Mouse (Mus musculus) kidney, embryonic 14.5 days (tissue): ENCODE data around the gene Mybpc3. TPM values are rescaled to one million over a fixed set of nuclear protein-coding genes. Genes with fewer than 3 reads are reported as not detected.

Experiments used
- ATAC-seq: fragments of 200-750 bp; cut with Nextera tagmentation; 2 replicates; pipeline ENCODE4 v1.8.0; 2017; ENCODE audit warnings: moderate number of reproducible peaks, mild to moderate bottlenecking, moderate TSS enrichment, moderate library complexity; ENCODE audit not compliant: low FRiP score, low TSS enrichment
- H3K27ac ChIP-seq: fragments of 300-500 bp; sonication (generic); 2 replicates; pipeline ENCODE4 v1.5.1; 2014; ENCODE audit warnings: low read depth, mild to moderate bottlenecking, low read length, moderate library complexity, mixed read lengths
- H3K27me3 ChIP-seq: fragments of 300-500 bp; sonication (generic); 2 replicates; pipeline ENCODE4 v1.6.1; 2014; ENCODE audit warnings: mild to moderate bottlenecking, low read length; ENCODE audit not compliant: control insufficient read depth, insufficient read depth
- H3K36me3 ChIP-seq: fragments of 300-500 bp; sonication (generic); 2 replicates; pipeline ENCODE4 v1.6.1; 2014; ENCODE audit warnings: low read length, mixed read lengths; ENCODE audit not compliant: control insufficient read depth, insufficient read depth
- H3K4me1 ChIP-seq: fragments of 300-500 bp; sonication (generic); 2 replicates; pipeline ENCODE4 v1.6.1; 2014; ENCODE audit warnings: low read length, mixed read lengths; ENCODE audit not compliant: control insufficient read depth, insufficient read depth
- H3K4me2 ChIP-seq: fragments of 300-500 bp; sonication (generic); replicated peaks from 2 replicates; pipeline ENCODE4 v1.6.1; 2014; ENCODE audit warnings: low read depth, mild to moderate bottlenecking, low read length
- H3K4me3 ChIP-seq: fragments of 300-500 bp; sonication (generic); 2 replicates; pipeline ENCODE4 v1.5.1; 2014; ENCODE audit warnings: mild to moderate bottlenecking, low read length
- H3K9ac ChIP-seq: fragments of 300-500 bp; sonication (generic); 2 replicates; pipeline ENCODE4 v1.6.1; 2014; ENCODE audit warnings: low read depth, mild to moderate bottlenecking, low read length, moderate library complexity
- H3K9me3 ChIP-seq: fragments of 300-500 bp; sonication (generic); 2 replicates; pipeline ENCODE4 v1.6.1; 2016; ENCODE audit warnings: low read length; ENCODE audit not compliant: control insufficient read depth
- WGBS: fragments of 180-500 bp; shearing (Covaris S2); extraction: QIAGEN DNeasy Blood & Tissue Kit; methylation state at CpG from one replicate; pipeline ENCODE4 v1.1.7; 2014; 5-methylcytosine and 5-hydroxymethylcytosine counted together
- polyA plus RNA-seq: library from polyadenylated mRNA; unstranded; fragments of >200 nt; fragmentation: Nextera tagmentation; extraction: Ambion mirVana; gene quantifications from 2 replicates; pipeline ENCODE4 v1.2.1, GENCODE M21; 2014

Gene Mybpc3
- polyA plus RNA-seq, 1 experiment from 2014 or later: not detected

DNA sequence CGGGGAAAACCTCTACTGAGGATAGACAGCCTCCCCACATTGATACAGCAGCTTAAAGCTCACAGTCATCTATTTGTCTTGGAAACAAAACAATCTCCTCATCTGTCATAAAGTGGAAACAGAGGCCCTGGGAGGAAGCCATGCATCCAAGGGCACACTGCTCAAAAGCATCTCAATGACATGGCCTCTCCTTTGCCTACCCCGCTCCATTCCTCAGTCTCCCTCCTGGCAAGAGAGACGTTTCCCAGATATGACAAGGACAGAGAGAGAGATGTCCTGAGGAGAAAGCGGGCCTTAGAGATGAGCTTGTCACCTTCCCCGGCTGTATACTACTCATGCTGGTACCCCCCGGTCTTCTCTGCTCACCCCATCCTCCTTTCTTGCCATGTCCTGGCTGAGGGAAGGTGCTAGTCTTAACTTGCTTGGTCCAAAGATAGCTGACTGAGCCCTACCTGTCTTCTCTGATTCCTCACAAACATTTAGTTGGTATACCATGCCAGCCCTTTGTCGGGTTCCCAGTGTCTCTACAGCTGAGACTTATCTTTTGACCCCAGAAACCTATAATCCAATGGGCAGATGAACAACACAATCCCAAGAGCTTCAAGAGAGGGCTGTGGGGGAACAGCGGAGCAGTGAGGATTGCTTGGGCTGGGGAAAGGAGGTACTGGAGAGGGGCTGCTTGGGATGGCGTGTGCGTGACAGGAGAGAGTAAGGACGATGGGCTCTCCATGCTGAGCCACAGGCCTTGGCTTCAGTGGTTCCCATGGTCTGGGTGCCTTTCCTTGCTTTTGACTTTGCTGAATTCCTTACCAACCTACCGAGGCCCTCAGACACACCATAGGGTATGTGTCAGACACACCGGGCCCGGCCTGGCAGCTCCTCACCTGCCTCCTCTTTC, 32.2 kb upstream of the Mybpc3 start:
- H3K9ac ChIP-seq: no peak overlapping the region
- H3K36me3 ChIP-seq: no peaks in the 10 kb centered on the region
- H3K9me3 ChIP-seq: no peaks in the 10 kb centered on the region
- no peak overlapping the region for H3K27ac ChIP-seq
- ATAC-seq: no peak
- WGBS: 84% methylated on average over 14 of the region's 14 CpGs
- no peak overlapping the region for H3K4me3 ChIP-seq
- no peaks in the 10 kb centered on the region for H3K4me1 ChIP-seq
- no peak overlapping the region for H3K4me2 ChIP-seq
- H3K27me3 ChIP-seq: no peaks in the 10 kb centered on the region

DNA sequence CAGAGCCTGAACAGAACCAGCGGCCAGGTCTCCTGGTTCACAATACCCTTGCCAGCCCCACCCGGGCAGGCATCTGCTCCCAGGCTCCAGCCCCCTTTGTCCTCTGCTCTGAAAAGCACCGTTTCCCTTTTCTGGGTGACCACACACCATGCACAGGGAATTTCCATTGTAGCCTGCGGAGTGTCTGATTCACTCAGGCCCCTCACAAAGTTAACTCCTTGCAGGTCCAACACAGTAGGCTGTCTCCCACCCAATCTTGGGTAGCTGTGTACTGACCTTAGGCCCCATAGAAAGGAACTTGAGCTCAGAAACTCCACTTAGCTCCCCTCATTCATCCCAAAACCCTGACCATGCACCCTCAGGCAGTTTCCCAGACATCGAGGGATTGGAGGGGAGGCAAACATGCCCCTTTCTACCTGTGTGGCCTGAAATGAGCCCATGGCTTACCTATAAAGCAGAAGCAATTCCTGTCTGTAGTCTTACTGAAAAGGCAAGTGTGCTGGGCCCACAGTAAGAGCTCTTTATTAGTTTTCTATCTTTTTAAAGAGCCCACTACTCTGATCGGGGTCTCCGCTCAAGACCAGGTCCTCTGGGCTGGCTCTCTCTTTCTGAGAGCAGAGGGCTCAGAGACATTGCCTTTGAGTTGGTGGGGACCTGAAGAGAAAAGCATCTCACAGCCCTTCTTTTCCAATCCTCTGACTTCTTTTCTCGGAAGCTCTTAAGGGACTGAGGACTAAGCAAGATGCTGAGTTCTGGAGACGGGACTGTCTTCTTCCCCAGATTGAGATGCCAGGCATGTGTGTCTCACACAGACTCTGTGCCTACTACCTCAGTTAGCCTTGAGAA, 31.3 kb upstream of the Mybpc3 start:
- WGBS: 72% methylated on average over 9 of the region's 9 CpGs

DNA sequence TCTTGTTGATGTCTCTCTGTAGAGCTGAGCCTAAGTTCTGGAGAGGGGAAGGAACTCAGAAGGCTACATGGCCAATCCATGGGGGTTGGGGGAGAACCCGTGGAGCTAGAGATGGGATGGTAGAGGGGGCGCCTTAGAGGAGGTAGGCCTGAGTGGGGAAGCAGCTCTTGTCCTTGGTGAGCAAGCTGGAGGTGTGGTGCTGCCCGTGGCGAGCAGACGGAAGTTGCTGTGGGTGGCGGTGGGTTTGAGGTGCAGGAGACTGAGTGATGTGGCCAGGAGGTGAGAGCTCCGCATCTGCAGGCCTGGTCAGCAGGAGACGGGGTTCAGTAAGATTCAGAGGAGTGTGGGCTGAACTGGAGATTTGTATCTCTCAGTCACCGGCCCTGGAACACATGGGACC, 30.5 kb upstream of the Mybpc3 start:
- WGBS: 87% methylated on average over 9 of the region's 9 CpGs
- ATAC-seq: no peak
- H3K27ac ChIP-seq: no peak overlapping the region

More for the DNA sequence above, 31.3 kb upstream of the Mybpc3 start:
- H3K4me3 ChIP-seq: no peak overlapping the region
- H3K9me3 ChIP-seq: no peaks in the 10 kb centered on the region
- no peaks in the 10 kb centered on the region for H3K4me1 ChIP-seq
- ATAC-seq: no peak
- H3K36me3 ChIP-seq: no peaks in the 10 kb centered on the region
- H3K27ac ChIP-seq: no peak overlapping the region
- no peaks in the 10 kb centered on the region for H3K27me3 ChIP-seq
- H3K4me2 ChIP-seq: no peak overlapping the region
- no peak overlapping the region for H3K9ac ChIP-seq

DNA sequence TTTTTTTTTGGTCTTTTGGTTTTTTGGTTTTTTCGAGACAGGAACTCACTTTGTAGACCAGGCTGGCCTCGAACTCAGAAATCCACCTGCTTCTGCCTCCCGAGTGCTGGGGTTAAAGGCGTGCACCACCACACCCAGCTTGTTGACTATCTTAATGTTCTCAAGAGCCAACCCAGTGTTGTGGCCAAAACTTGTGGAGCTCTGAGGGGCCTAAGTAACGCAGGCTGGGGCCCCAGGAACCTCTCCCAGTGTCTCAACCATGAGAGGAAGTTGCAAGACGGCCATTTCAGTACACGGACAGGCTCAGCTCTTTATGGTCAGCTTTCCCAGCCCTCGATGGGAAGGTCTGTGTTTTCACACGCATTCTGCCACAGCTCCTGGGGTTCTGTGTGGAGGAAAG, 29.0 kb upstream of the Mybpc3 start:
- H3K9ac ChIP-seq: no peak overlapping the region

More for the DNA sequence above, 30.5 kb upstream of the Mybpc3 start:
- Histone ChIP-seq H3K36me3 (no peaks in the 10 kb centered on the region), H3K9ac (no peak overlapping the region), H3K4me1 (no peaks in the 10 kb centered on the region), H3K9me3 (no peaks in the 10 kb centered on the region), H3K27me3 (no peaks in the 10 kb centered on the region), H3K4me3 (no peak overlapping the region), H3K4me2 (no peak overlapping the region)

DNA sequence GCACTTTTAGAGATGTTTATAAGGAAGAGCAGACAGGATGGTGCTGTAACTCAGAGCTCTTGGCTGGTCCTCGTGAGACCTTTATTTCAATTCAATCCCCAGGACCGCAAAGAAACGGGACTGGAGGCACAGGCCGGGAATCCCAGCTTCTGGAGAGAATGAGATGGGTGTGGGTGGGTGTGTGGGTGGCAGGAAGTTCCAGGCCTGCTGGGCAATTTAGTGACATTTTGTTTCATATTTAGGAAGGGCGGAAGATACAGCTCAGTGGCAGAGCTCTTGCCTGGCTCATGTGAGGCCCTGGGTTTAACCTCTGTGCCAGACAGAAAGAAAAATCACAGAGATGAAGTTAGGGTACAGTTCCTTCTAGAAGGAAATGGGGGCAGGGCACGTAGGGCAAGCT, 27.7 kb upstream of the Mybpc3 start:
- H3K27me3 ChIP-seq: no peaks in the 10 kb centered on the region
- H3K9ac ChIP-seq: no peak overlapping the region
- H3K27ac ChIP-seq: no peak overlapping the region
- H3K36me3 ChIP-seq: no peaks in the 10 kb centered on the region
- no peak for ATAC-seq
- H3K4me1 ChIP-seq: no peaks in the 10 kb centered on the region
- H3K9me3 ChIP-seq: no peaks in the 10 kb centered on the region
- WGBS: 70% methylated on average over 6 of the region's 6 CpGs
- H3K4me2 ChIP-seq: no peak overlapping the region
- no peak overlapping the region for H3K4me3 ChIP-seq

More for the DNA sequence above, 29.0 kb upstream of the Mybpc3 start:
- no peaks in the 10 kb centered on the region for H3K36me3 ChIP-seq
- no peak overlapping the region for H3K4me2 ChIP-seq
- H3K4me1 ChIP-seq: no peaks in the 10 kb centered on the region
- no peaks in the 10 kb centered on the region for H3K27me3 ChIP-seq
- no peak overlapping the region for H3K4me3 ChIP-seq
- WGBS: 78% methylated on average over 9 of the region's 9 CpGs
- H3K9me3 ChIP-seq: no peaks in the 10 kb centered on the region
- no peak for ATAC-seq
- no peak overlapping the region for H3K27ac ChIP-seq

DNA sequence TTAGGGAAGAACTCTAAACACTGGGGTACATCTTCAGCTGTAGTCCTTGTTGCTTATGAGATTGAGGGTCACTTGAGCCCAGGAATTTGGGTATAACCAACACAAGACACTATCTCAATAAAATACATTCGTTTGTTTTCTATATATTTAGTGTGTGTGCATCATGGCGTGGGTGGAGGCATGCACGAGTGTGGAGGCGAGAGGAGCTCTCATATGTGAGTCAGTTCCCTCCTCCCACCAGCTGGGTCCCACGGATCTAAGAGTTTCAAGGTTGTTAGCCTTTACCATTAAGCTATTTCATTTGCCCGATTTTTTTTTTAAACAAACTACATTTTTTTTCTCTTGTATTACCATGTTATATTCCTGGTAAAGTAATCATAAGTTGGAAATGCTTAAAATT, 27.1 kb upstream of the Mybpc3 start:
- no peak overlapping the region for H3K27ac ChIP-seq
- 74% methylated on average over 6 of the region's 6 CpGs for WGBS
- no peak overlapping the region for H3K9ac ChIP-seq
- ATAC-seq: no peak
- H3K9me3 ChIP-seq: no peaks in the 10 kb centered on the region
- H3K27me3 ChIP-seq: no peaks in the 10 kb centered on the region
- H3K4me3 ChIP-seq: no peak overlapping the region
- H3K4me1 ChIP-seq: no peaks in the 10 kb centered on the region
- H3K36me3 ChIP-seq: no peaks in the 10 kb centered on the region
- no peak overlapping the region for H3K4me2 ChIP-seq

DNA sequence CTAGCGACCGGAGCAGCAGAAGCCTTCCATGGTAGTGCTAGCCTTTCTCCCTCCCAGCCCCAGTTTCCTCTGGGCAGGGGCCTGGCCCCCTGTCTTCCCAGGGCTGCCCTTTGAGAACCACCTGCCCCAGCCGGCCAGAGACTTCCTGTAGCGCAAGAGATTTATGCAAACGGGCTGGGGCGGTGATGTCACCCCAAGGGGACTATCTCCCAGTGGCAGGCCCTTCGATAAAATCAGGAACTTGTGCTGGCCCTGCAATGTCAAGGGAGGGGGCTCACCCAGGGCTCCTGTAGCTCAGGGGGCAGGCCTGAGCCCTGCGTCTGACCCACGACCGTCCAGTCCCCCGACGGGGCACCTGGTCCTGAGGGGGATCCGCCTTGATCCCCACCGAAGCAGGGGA, 21.4 kb upstream of the Mybpc3 start:
- Histone ChIP-seq H3K4me2 (no peak overlapping the region), H3K27ac (no peak overlapping the region), H3K27me3 (no peaks in the 10 kb centered on the region), H3K9me3 (no peaks in the 10 kb centered on the region), H3K9ac (no peak overlapping the region), H3K4me1 (no peaks in the 10 kb centered on the region), H3K4me3 (no peak overlapping the region), H3K36me3 (no peaks in the 10 kb centered on the region)
- ATAC-seq: no peak
- 66% methylated on average over 14 of the region's 14 CpGs for WGBS

DNA sequence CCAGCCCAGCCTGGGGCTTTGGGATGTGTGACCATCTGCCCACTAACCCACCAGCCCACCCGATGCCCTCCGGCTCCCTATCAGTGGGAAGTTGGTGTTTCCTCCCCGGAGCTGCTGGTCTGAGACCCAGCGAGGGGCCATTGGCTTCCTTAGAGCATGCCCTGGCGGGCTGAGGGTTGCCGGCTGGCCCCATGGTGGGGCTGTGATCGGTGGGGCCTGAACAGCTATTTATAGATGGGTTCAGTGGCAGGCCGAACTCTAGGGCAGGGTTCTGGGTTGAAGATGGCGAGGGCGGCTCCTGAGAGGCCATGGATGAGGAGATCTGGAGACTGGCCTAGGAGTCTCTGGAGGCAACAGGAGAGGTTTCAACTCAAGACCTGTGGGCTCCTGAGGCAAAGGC, 20.9 kb upstream of the Mybpc3 start:
- Histone ChIP-seq H3K4me3 (no peak overlapping the region), H3K27me3 (no peaks in the 10 kb centered on the region), H3K36me3 (no peaks in the 10 kb centered on the region), H3K27ac (no peak overlapping the region), H3K9me3 (no peaks in the 10 kb centered on the region), H3K4me2 (no peak overlapping the region), H3K4me1 (no peaks in the 10 kb centered on the region), H3K9ac (no peak overlapping the region)
- 70% methylated on average over 10 of the region's 10 CpGs for WGBS
- no peak; the same call in 1 of the 2 replicates for ATAC-seq

DNA sequence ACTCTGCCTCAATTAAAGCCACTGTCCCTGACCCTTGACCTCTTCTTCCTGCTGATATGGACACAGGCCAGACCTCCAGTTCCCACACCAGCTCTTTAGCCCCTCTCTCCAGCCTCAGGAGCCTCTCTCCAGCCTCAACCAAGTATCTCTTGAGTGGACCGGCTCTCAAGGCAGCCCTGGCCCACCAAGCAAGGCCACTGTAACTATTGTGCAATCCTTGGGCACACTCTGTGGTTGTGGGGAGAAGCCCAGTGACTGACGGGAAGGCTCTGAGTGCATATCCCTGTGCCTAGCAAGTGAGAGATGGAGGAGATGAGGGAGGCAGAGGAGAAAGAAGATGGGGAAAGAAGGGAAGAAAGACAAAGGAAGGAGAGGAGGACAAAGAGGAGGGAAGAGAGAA, 19.8 kb upstream of the Mybpc3 start:
- no peaks in the 10 kb centered on the region for H3K36me3 ChIP-seq
- no peak for ATAC-seq
- H3K4me2 ChIP-seq: no peak overlapping the region
- WGBS: 90% methylated on average over 2 of the region's 2 CpGs
- no peaks in the 10 kb centered on the region for H3K27me3 ChIP-seq
- no peak overlapping the region for H3K4me3 ChIP-seq
- no peak overlapping the region for H3K27ac ChIP-seq
- H3K4me1 ChIP-seq: no peaks in the 10 kb centered on the region
- no peaks in the 10 kb centered on the region for H3K9me3 ChIP-seq
- no peak overlapping the region for H3K9ac ChIP-seq
